ENCODE assay signal across 8 mouse cellular contexts in the genomic region with DNA sequence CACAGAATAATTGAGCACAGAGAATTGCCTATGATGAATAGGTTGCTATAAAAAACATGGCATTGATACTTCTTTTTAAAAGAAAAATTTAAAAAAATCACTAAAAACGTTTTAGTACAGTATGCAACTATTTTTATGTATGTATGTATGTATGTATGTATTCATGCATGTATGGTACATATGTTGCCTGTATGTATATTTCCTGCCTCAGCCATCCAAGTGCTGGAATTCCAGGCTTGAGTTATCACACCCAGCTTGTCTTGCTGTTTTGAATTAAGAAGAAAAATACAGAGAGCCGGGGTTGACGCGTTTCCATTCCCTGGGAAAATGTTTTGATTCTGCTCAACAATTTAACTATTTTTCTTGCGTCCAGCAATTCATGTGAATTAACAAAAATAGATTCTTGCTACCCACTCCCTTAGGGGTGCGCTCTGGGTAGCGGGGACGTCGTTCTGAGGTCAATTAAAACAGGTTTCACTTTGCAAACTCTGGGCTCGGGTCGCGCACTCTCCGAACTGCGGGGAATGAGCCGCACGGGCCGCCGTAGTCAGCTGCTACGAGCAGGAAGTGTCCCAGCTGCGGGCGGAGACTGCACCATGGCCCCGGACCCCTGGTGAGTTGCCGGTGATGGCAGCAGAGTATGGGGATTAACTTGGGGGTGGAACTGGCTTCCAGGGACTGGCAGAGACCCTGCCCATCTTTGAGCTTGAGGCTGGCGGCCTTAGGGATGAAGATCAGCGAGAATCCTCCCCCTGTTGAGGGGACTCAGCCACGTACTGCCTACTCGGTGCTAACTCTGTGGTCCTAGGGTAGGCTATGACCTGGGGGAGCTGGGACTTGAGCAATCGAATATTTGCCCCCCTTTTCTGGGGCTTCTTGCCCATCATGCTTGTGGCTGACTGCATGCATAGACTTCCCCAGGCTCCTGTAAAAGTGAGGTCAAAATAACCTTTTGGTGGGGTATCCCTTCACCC. TPM values are rescaled to one million over a fixed set of nuclear protein-coding genes. Genes with fewer than 3 reads are reported as not detected.
DNase-seq lines count a peak whose midpoint lies in the region; ATAC-seq lines count a peak whose summit lies in the region.

Gene Stx8, plus strand, starts transcription at position 289 of the 974 bp plus-strand sequence.

- peaks cover 3 to 9% of the 10 kb centered on the region in 2 experiments; a peak in 3 of 4 replicates for H3K4me1 ChIP-seq in heart, embryonic 14.5 days (ENCODE audit: control insufficient read depth in 2 of 2, insufficient read depth in 2 of 2, low read length in 2 of 2)
- peaks cover 22% of the 10 kb centered on the region for H3K4me1 ChIP-seq in liver, embryonic 13.5 days (replicated peaks)
- peaks cover 12% of the 10 kb centered on the region for H3K4me1 ChIP-seq in stomach, embryonic 16.5 days (ENCODE audit: control insufficient read depth, insufficient read depth, low read length)

- ATAC-seq in erythroid progenitor cell, adult 5-6 weeks (replicated peaks; ENCODE audit: low FRiP score, poor library complexity, severe bottlenecking): peak; percentile 87
- ATAC-seq in heart, embryonic 14.5 days (ENCODE audit: insufficient number of reproducible peaks, insufficient read depth, low FRiP score, low read depth): peak; percentile 66; the same call in 1 of the 2 replicates
- peak; percentile 85 for ATAC-seq in liver, embryonic 13.5 days (ENCODE audit: low read depth)
- ATAC-seq in stomach, embryonic 16.5 days (ENCODE audit: insufficient read depth, low FRiP score): peak; percentile 81

- no peaks in the 10 kb centered on the region for H3K9me3 ChIP-seq in heart, embryonic 14.5 days (ENCODE audit: control insufficient read depth, low read length)
- H3K9me3 ChIP-seq in liver, embryonic 13.5 days (replicated peaks): no peaks in the 10 kb centered on the region
- no peaks in the 10 kb centered on the region for H3K9me3 ChIP-seq in stomach, embryonic 16.5 days (replicated peaks; ENCODE audit: control insufficient read depth, low read length)

- H3K4me3 ChIP-seq in heart, embryonic 14.5 days (ENCODE audit: control insufficient read depth in 1 of 2, insufficient read depth in 1 of 2, low read depth in 1 of 2, low read length in 2 of 2): peak within 1 kb of the TSS; percentile 76 to 91
- peak within 1 kb of the TSS; percentile 92 for H3K4me3 ChIP-seq in liver, embryonic 13.5 days (replicated peaks)
- peak within 1 kb of the TSS; percentile 78 for H3K4me3 ChIP-seq in stomach, embryonic 16.5 days (replicated peaks; ENCODE audit: low read length)

- peak; percentile 92 for DNase-seq in CD4-positive helper T cell, adult 2 months (ENCODE audit: low read depth, low spot score)
- DNase-seq in brain, embryonic 18.5 days (ENCODE audit: low read depth, low spot score): peak; percentile 51
- peak; percentile 96 for DNase-seq in kidney, postnatal 14 days
- peak; percentile 79 for DNase-seq in liver, embryonic 13.5 days
- peak; percentile 96 for DNase-seq in neural tube, embryonic 10.5 days (ENCODE audit: extremely low spot score, low spot score)

- H3K4me2 ChIP-seq in heart, embryonic 14.5 days (ENCODE audit: low read length): peak within 1 kb of the TSS; percentile 94
- H3K4me2 ChIP-seq in liver, embryonic 13.5 days: peak within 1 kb of the TSS; percentile 84
- H3K4me2 ChIP-seq in stomach, embryonic 16.5 days (ENCODE audit: low read depth, low read length): peak within 1 kb of the TSS; percentile 91

- H3K27me3 ChIP-seq in heart, embryonic 14.5 days (ENCODE audit: control insufficient read depth, insufficient read depth, low read length): no peaks in the 10 kb centered on the region
- H3K27me3 ChIP-seq in liver, embryonic 13.5 days: no peaks in the 10 kb centered on the region
- no peaks in the 10 kb centered on the region for H3K27me3 ChIP-seq in stomach, embryonic 16.5 days (ENCODE audit: control insufficient read depth, insufficient read depth, low read length)

- H3K27ac ChIP-seq in heart, embryonic 14.5 days (replicated peaks in 1 of 2; ENCODE audit: control insufficient read depth in 1 of 2, insufficient read depth in 1 of 2, low read depth in 2 of 2, low read length in 2 of 2): peak within 1 kb of the TSS; percentile 20 to 56; a peak in 3 of 4 replicates
- H3K27ac ChIP-seq in liver, embryonic 13.5 days: peak within 1 kb of the TSS; percentile 41; the same call in 1 of the 2 replicates
- peak within 1 kb of the TSS; percentile 46; the same call in 1 of the 2 replicates for H3K27ac ChIP-seq in stomach, embryonic 16.5 days (ENCODE audit: low read length)

- H3K9ac ChIP-seq in heart, embryonic 14.5 days (ENCODE audit: low read length): peak within 1 kb of the TSS; percentile 89
- H3K9ac ChIP-seq in liver, embryonic 13.5 days: peak within 1 kb of the TSS; percentile 85
- H3K9ac ChIP-seq in stomach, embryonic 16.5 days (ENCODE audit: low read length): peak within 1 kb of the TSS; percentile 82

- under 1% methylated on average over 28 of the region's 28 CpGs for whole genome bisulfite sequencing in heart, embryonic 14.5 days
- under 1% methylated on average over 28 of the region's 28 CpGs for WGBS in liver, embryonic 13.5 days (ENCODE audit: insufficient replicate concordance)
- WGBS in stomach, embryonic 16.5 days: under 1% methylated on average over 28 of the region's 28 CpGs

- H3K36me3 ChIP-seq in heart, embryonic 14.5 days (ENCODE audit: control insufficient read depth, insufficient read depth, low read length): peaks cover 10% of the 10 kb centered on the region
- H3K36me3 ChIP-seq in liver, embryonic 13.5 days: no peaks in the 10 kb centered on the region
- no peaks in the 10 kb centered on the region for H3K36me3 ChIP-seq in stomach, embryonic 16.5 days (ENCODE audit: control insufficient read depth, insufficient read depth, low read length)

RNA-seq across cellular contexts. Expression of gene Stx8, which starts in this region (rescaled TPM):
- 7.6 and 14.7 TPM in 2 replicates for total RNA-seq in erythroid progenitor cell, adult 5-6 weeks (2015; ENCODE audit: low replicate concordance)
- 3.3 and 8.7 TPM in 2 replicates for total RNA-seq in erythroid progenitor cell, adult 5-6 weeks (2017; ENCODE audit: low replicate concordance)
- polyA plus RNA-seq in heart, embryonic 14.5 days (2014; fragmentation: Nextera tagmentation; extraction: Ambion mirVana): 61.8 and 62.5 TPM in 2 replicates
- 23.4 and 32.5 TPM in 2 replicates for polyA plus RNA-seq in liver, embryonic 13.5 days (2015; fragmentation: Nextera tagmentation; extraction: Ambion mirVana)
- polyA plus RNA-seq in stomach, embryonic 16.5 days (2015; fragmentation: Nextera tagmentation; extraction: Ambion mirVana): 62.1 and 69.7 TPM in 2 replicates

Comparison
In these comparisons a context has a peak if more than half of its experiments do, and no peak if none do; other contexts are left out.
1. Peak in every context shown above with its lines: DNase-seq, ATAC-seq, H3K4me3 ChIP-seq and H3K27ac ChIP-seq.